In the genomic region with DNA sequence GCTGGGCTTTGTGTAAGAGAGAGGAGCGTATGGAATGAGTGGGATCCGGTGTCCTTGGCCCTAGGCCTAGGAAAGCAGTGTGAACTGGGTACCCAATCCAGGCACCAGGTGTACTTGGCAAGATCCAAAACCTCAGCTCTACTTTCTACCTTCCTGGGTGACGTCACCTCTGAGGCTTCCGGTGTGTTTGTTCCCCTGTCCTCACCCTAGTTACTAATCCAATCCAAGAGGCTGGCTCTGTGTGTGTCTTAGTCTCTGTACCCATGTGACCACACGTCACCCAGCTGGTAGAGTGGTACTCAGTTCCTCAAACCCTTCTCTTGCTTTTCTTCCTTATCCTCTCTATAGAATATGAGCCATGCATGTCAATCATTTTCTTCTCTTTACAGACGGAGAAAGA, we compare ENCODE assay signal across 13 mouse cellular contexts.
A peak's percentile ranks its signal among the peaks of the same experiment; 100 is the strongest.
DNase-seq lines count a peak whose midpoint lies in the region; ATAC-seq and TF ChIP-seq lines count a peak whose summit lies in the region.
"Had no signal": no experiment of that assay in that cellular context is flagged by ENCODE, and none has a peak within 500 bp of the region (broad histone marks: within the 10 kb centered on the region; RNA-seq: fewer than 3 reads in every experiment).

No protein-coding gene starts in this region.

- no peaks in the 10 kb centered on the region for H3K9me3 ChIP-seq in lung, embryonic 16.5 days (ENCODE audit: control insufficient read depth, low read length)
- H3K9me3 ChIP-seq in stomach, postnatal 0 days (ENCODE audit: control insufficient read depth, low read length), result no peaks in the 10 kb centered on the region
- H3K9me3 ChIP-seq: forebrain, embryonic 10.5 days had no signal

- H3K4me2 ChIP-seq in lung, embryonic 16.5 days (ENCODE audit: low read depth, low read length), result no peak overlapping the region
- no peak overlapping the region for H3K4me2 ChIP-seq in stomach, postnatal 0 days (replicated peaks; ENCODE audit: low read depth)
- H3K4me2 ChIP-seq: midbrain, embryonic 11.5 days had no signal

- ATAC-seq in lung, embryonic 16.5 days (ENCODE audit: low read depth), result no peak
- no peak; the same call in 1 of the 2 replicates for ATAC-seq in stomach, postnatal 0 days (ENCODE audit: low FRiP score, low TSS enrichment)
- no peak for ATAC-seq in erythroblast, adult 5-6 weeks (replicated peaks; ENCODE audit: low FRiP score, poor library complexity, severe bottlenecking)

- no peaks in the 10 kb centered on the region for H3K27me3 ChIP-seq in lung, embryonic 16.5 days (ENCODE audit: control insufficient read depth, insufficient read depth, low read depth, low read length)
- H3K27me3 ChIP-seq in stomach, postnatal 0 days (ENCODE audit: control insufficient read depth, insufficient read depth, low read length), result no peaks in the 10 kb centered on the region

- peaks cover 62% of the 10 kb centered on the region for H3K4me1 ChIP-seq in brown adipose tissue, adult 24 weeks (ENCODE audit: control insufficient read depth, insufficient read depth, insufficient read length, low read length)
- peaks cover 54% of the 10 kb centered on the region for H3K4me1 ChIP-seq in lung, embryonic 16.5 days (replicated peaks; ENCODE audit: control insufficient read depth, insufficient read depth, low read length)
- H3K4me1 ChIP-seq in stomach, postnatal 0 days (replicated peaks; ENCODE audit: control insufficient read depth, insufficient read depth), result peaks cover 15% of the 10 kb centered on the region

- no peak for TF ChIP-seq CTCF in layer of hippocampus, adult 2 months (conservative IDR thresholded peaks at IDR 0.05)
- no peak for TF ChIP-seq CTCF in stomach, postnatal 0 days (IDR thresholded peaks at IDR 0.05; ENCODE audit: low read depth)

- H3K4me3 ChIP-seq in layer of hippocampus, adult 2 months, result no peak overlapping the region
- no peak overlapping the region for H3K4me3 ChIP-seq in brown adipose tissue, adult 24 weeks (ENCODE audit: insufficient read depth, low read depth, low read length)
- no peak overlapping the region for H3K4me3 ChIP-seq in lung, embryonic 16.5 days (ENCODE audit: low read length)
- H3K4me3 ChIP-seq in stomach, postnatal 0 days (ENCODE audit: low read depth, low read length), result no peak overlapping the region
- H3K4me3 ChIP-seq: forebrain, embryonic 10.5 days had no signal

- H3K36me3 ChIP-seq in lung, embryonic 16.5 days (ENCODE audit: control insufficient read depth, insufficient read depth, low read length), result no peaks in the 10 kb centered on the region
- no peaks in the 10 kb centered on the region for H3K36me3 ChIP-seq in stomach, postnatal 0 days (ENCODE audit: control insufficient read depth, insufficient read depth, low read length)
- H3K36me3 ChIP-seq: forebrain, embryonic 10.5 days had no signal

- peak overlapping the region; percentile 3; the same call in 1 of the 2 replicates for H3K27ac ChIP-seq in layer of hippocampus, adult 2 months
- H3K27ac ChIP-seq in brown adipose tissue, adult 24 weeks (replicated peaks; ENCODE audit: low read depth, low read length), result peak overlapping the region; percentile 100
- peak overlapping the region; percentile 99 for H3K27ac ChIP-seq in lung, embryonic 16.5 days (ENCODE audit: low read length)
- peak overlapping the region; percentile 70 for H3K27ac ChIP-seq in stomach, postnatal 0 days (replicated peaks)
- H3K27ac ChIP-seq: forebrain, embryonic 10.5 days had no signal

- no peak for DNase-seq in layer of hippocampus, adult 2 months (ENCODE audit: low spot score in 2 of 2)
- no peak for DNase-seq in layer of hippocampus, adult 9-10 months (ENCODE audit: low spot score)
- DNase-seq in stomach, postnatal 0 days (ENCODE audit: low spot score), result no peak
- no peak for DNase-seq in embryo, embryonic 9.5 days (ENCODE audit: extremely low spot score)
- no peak for DNase-seq in right cerebral cortex, postnatal 14 days
- DNase-seq: cerebellum, adult 18-20 months; kidney, adult 11 months; right cerebral cortex, postnatal 25 days had no signal

- no peak overlapping the region for H3K9ac ChIP-seq in lung, embryonic 16.5 days (ENCODE audit: low read length)
- H3K9ac ChIP-seq in stomach, postnatal 0 days (ENCODE audit: low read length), result no peak overlapping the region

- 72% methylated on average over 6 of the region's 6 CpGs for WGBS in lung, embryonic 16.5 days
- WGBS in stomach, postnatal 0 days, result 68% methylated on average over 6 of the region's 6 CpGs

- no peak for TF ChIP-seq EP300 in stomach, postnatal 0 days (optimal IDR thresholded peaks at IDR 0.05)

Comparison
In these comparisons a context has a peak if more than half of its experiments do, and no peak if none do; other contexts are left out.
1. H3K27ac ChIP-seq: peak in every context shown above with its lines; median percentile 100 in brown adipose tissue, adult 24 weeks; 99 in lung, embryonic 16.5 days; 70 in stomach, postnatal 0 days; 3 in layer of hippocampus, adult 2 months.